Mouse (Mus musculus): Measurements from ENCODE around the gene Kif7.

GRCm38 (mm10) chr7:79679186-79679585 lies 36.3 kb downstream of the Kif7 start:
- TF ChIP-seq TAL1 (IDR thresholded peaks at IDR 0.05; ENCODE audit: low read length) (no peak), GATA1 (IDR thresholded peaks at IDR 0.05; ENCODE audit: low read length) (no peak)
